Mouse (Mus musculus): ENCODE measurements at regions not wholly inside any gene's neighbourhood (a gene's known extent, or its start where the extent isn't known, plus 50 kb on each side); places are given as distances from the start of the nearest gene placed in this dataset.

DNA sequence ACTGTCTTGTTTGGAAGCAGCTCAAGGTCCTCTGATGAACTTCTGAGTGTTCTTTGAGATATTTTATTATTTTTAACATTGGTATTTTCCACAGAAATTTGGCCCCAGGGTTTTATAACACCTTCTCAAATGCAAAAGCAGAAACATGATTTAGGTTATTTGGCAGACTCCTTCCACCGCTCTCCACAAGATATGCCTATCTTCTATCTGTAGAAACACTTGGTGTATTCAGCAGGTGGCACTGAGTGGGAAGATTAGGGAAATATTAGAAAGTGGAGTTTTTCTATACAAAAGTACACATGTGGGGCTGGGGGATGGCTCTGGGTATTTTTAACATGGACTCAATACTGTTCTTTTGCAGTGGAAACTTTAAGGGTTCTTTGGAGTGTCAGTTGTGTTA, 475.3 kb downstream of the Dach1 start:
- intact Hi-C loops (cut with DNase I): no loop called here

- intact Hi-C loops (cut with DNase I): no loop called here
Observed at GRCm38 (mm10) chr14:97684617-97685016, 484.9 kb downstream of the Dach1 start.

DNA sequence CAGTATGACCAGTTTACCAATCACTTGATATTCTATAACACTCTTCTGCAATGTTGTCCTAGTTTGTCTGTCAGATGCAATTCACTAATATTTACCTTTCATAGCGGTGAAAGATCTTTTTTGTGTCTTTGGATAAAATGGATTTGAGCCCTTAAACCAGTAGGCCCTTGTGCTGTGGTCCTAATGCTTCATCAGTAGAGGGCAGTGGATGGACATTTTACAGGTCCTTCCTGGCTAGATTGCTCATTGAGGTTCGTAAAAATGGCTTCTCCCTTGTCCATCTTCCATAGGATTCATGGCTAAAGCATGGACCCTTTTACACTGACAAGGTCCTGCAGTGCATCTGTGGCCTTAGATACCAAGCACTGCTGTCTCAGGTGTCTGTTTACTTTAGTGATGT, 501.8 kb downstream of the Dach1 start:
- intact Hi-C loops (cut with DNase I): loop anchor here (10.0 kb wide), 1 partner anchor 517 kb away; no protein-coding TSS in a partner anchor

DNA sequence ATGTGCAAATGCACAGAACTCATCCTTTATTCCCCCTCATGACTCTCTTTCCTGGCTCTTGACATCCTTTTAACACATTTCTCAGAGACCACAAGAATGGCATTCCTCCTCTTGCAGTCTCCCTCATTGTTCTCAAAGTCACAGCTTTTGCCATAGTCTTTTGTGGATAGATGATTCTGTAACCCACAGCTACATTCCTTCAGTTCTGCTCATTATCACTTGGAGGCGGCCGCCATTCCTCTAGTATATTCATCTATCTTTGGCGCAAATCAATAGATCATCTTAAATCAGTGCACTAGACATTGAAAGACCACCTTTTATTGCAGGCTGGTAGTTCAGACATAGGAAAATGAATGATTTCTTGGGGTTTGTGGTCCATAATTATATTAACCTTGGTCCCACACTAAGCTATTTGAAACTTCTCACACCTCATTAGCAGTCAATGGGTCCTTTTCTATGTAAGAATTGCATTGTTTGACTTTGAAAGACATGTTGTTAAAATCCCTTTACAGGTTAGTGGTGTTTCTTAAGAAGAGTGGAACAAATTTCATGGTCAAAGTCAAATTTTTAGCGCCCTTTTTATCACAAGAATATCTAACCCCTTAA, 531.3 kb downstream of the Dach1 start:
- intact Hi-C loops (cut with DNase I): no loop called here

DNA sequence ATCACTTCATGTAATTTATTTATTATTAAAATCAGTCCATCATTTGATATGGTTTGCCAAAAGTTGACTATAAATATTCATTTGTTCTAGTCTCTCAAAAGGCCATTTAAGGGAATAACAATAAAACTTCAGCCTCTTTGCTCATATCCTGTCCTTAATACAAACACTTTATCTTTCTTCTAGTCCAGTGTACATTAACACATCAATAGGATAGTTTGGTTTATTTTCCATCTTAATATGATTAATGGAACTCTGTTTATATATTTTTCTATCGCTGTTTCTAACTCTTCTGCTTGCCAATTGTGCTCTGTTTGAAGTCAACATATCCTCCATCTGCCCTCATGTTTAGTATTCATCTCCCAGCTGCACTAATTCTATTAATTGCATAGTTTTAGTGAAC, 558.1 kb downstream of the Dach1 start:
- intact Hi-C loops (cut with DNase I): no loop called here

DNA sequence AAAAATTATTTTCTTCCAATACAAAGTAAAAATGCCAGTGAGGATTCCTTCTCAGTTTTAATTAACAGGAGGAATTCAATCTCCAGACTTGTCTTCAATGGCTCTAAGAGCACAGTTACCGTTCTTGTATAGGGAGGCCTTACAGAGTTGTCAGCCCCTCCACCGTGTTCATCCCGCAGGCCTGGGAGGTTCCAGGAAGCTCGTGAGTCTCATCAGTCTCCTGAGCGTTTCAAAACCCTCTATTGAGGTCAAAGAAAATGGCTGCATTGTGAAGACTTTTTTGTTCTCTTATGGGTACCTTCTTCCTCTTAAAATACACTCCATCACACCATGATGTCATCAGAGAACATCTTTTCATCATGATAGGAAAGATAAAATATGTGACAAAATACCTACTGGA, 572.9 kb downstream of the Dach1 start:
- intact Hi-C loops (cut with DNase I): no loop called here

DNA sequence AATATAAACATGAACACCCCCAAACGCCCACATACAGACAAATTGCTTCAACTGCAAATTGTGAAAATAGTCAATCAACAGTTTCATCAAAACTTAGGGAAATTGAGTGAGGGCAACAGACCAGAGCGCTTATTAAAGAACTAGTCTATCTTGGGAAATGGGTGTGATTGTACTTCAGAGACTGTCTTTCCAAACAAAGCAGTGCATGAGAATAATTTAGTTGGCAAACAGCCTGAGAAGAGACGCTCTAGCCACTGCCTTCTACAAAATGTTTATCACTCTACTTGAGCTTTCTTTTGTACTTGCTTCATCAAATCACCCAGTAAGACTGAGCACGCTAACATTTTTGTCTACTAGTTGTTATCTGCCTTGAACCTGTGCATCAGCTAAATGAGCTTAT, 581.0 kb downstream of the Dach1 start:
- intact Hi-C loops (cut with DNase I): no loop called here

DNA sequence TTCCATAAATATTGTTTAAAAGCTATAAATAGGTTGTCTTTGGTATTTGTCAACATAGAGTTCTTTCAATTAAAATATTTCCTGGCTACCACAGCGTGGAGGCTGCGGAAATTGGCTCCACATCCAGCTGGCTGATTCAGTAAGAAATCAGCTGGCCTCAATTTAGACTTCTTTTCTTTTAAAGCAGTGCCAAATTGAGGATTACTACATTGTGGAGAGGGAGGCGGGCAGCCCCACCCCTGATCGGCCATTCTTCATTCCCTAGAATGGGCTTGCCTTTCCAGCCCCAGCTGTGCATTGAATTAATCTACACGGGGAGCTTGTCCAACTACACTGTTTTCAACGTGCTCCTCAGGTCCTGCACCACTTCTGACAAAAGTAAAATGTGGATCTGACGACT, 581.4 kb downstream of the Dach1 start:
- intact Hi-C loops (cut with DNase I): no loop called here

GRCm38 (mm10) chr14:97586962-97587361, 582.6 kb downstream of the Dach1 start:
- intact Hi-C loops (cut with DNase I): no loop called here

GRCm38 (mm10) chr14:97570274-97570673, 599.3 kb downstream of the Dach1 start:
- intact Hi-C loops (cut with DNase I): no loop called here

DNA sequence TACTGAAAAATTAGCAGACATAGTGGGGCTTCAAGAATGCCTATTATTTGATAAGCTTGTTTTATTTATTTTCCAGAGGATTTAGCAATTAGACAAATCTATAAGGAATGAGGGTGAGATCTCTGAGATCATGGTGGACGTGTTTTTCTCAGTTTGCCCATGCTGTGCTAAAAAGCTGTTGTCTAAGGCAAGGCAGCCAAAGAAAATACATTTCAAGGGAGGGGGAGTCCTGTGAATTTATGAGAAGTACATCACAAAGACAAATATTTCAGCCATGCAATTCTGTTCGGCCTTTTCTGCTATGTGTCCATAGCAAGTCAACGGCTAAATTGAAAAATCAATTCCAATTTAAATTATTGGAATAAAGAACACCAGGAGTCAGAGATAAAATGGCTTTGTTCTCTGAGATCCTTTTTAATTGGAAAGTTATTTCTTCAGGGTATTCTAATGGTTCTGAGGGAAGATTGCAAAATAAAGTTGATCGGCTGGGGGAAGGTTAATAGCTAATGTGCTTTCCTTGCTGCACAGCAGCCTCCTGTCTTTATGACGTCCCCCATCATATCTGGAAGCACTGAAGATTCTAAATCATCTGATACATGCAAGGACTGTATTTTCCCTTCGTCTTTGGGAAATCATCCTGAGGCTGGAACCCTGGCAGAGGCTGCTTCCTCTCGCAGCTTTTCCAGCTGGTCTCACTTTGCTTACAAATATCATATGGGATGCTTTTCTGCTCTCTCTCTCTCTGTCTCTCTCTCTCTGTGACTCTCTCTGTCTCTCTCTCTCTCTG, 609.3 kb downstream of the Dach1 start:
- intact Hi-C loops (cut with DNase I): no loop called here

GRCm38 (mm10) chr14:97559559-97559958, 610.0 kb downstream of the Dach1 start:
- intact Hi-C loops (cut with DNase I): no loop called here

DNA sequence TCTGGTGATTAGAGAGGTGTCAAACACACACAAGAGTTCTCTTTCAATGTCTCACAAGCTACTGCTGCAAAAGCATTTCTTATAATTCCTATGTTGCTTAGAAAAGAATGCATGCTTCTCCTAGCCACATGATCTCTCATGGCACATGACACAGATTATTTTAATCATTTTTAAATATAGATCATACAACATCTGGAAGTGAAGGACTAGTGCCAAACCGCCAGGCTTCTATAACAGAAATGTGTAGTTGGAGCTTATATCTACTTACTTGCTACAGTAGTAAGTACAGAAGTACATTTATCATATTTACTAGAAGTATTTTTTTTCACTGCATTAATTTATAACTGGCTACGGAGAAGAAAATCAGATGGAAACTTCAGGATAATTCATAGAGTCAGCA, 611.3 kb downstream of the Dach1 start:
- intact Hi-C loops (cut with DNase I): no loop called here

- intact Hi-C loops (cut with DNase I): no loop called here
Observed at GRCm38 (mm10) chr14:97557888-97558287, 611.7 kb downstream of the Dach1 start.

DNA sequence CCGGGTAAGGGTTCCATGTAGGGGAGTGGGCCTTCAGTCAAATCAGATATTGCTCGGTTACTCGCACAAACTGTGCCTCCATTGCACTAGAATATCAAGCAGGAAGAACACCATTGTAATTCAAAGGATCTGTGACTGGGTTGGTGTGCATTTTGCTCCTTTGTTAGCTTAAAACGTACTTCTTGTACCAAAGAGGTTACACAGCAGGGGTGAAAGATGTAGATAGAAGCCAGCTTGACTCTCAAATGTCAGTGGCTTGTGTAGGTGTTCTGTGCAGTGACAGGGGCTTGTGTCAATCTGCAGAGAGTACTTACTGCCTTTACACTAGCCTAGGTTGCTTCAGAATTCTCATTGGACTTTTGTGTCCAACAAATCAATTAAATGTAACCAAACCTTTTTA, 623.3 kb downstream of the Dach1 start:
- intact Hi-C loops (cut with DNase I): no loop called here

DNA sequence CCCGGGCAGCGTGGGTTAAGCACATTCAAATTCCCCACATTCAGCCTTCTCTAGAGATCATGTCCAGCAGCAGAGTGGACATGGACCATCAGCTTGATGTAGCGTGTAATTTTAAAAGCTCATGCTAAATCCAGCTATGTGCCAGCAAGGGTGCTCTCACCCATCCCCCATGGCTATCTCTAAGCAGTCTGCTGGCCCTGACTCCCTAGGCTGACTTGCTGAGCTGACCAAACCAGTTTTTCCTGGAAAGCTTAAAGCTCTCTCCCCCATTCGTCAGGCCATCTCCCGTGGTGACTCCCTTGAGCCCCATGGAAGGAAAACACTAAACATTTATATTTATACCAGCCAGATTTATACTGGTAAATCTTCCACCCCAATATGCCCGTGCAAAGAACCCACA, 625.3 kb downstream of the Dach1 start:
- intact Hi-C loops (cut with DNase I): no loop called here

DNA sequence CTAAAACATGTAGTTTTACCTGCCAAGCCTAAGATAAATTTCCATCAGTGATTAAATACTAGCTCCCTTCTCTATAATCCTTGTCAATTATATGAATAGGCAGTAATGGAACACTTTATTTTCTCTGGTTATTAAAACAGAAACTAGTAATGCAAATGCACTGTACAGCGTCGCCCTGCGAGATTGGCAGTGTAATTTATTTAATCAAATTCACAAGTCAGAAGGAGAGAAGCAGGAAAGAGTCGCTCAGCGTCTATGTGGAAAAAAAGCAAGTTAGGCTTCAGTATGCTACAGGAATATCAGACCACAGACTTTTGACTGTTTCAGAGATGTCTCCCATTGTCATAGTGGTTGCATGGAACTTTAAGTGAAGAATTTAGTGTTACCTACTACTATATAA, 632.6 kb downstream of the Dach1 start:
- intact Hi-C loops (cut with DNase I): no loop called here

- intact Hi-C loops (cut with DNase I): no loop called here
Observed at GRCm38 (mm10) chr14:97511318-97511717, 658.2 kb downstream of the Dach1 start.

GRCm38 (mm10) chr14:97489427-97490347, 679.9 kb downstream of the Dach1 start:
- intact Hi-C loops (cut with DNase I): no loop called here

DNA sequence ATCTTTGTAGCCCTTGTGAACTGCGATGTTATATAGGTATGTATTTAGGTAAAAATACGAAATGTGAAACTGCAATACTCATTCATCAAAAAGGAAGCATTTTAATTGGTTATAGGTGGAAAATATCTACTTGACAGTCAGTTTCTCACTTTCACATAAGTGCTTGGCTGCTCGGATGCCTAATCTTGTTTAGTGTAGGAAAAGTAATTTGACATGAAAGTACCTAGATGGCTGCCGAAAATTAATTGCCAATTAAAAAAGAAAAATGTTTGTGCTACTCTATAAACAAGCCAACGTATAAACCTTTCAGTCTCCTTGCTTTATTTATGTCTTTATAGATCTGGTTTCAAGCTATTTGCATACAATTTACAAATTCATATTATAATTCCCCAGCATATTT, 691.3 kb downstream of the Dach1 start:
- intact Hi-C loops (cut with DNase I): no loop called here

DNA sequence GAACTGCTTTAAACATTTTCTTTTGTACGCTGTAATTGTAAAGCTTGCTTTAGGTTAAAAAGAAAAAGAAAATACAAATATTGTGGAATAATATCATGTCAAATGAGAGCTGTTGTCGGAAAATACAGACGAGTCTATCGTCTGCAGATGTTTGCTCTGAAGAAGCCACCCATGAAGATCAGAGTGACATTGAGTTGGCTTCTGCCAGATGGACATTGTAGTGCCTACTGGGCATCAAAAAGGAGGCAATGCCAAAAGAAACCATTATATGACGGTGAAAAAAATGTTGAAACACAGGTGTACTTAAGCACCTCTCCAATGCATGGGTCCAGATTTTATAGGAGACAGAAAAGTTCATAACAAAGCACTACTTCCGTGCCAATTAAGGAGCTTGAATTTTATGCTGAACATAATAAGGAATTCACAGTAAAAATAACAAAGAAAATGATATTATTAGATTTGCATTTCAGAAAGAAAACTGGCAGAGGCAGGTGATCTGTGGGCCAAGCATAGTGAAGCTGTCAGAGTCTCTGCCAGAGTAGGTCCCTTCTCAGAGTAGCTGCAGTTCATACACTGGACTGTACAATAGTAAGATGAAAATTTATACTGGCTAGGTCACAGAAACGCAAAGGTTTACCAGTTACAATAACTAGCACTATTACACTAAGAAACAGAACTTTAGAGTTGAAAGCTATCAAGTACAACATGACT, 718.9 kb downstream of the Dach1 start:
- intact Hi-C loops (cut with DNase I): no loop called here

Data from adrenal gland (tissue).